Mouse (Mus musculus): ENCODE measurements around the gene Rpl28.

Gene Rpl28

DNA sequence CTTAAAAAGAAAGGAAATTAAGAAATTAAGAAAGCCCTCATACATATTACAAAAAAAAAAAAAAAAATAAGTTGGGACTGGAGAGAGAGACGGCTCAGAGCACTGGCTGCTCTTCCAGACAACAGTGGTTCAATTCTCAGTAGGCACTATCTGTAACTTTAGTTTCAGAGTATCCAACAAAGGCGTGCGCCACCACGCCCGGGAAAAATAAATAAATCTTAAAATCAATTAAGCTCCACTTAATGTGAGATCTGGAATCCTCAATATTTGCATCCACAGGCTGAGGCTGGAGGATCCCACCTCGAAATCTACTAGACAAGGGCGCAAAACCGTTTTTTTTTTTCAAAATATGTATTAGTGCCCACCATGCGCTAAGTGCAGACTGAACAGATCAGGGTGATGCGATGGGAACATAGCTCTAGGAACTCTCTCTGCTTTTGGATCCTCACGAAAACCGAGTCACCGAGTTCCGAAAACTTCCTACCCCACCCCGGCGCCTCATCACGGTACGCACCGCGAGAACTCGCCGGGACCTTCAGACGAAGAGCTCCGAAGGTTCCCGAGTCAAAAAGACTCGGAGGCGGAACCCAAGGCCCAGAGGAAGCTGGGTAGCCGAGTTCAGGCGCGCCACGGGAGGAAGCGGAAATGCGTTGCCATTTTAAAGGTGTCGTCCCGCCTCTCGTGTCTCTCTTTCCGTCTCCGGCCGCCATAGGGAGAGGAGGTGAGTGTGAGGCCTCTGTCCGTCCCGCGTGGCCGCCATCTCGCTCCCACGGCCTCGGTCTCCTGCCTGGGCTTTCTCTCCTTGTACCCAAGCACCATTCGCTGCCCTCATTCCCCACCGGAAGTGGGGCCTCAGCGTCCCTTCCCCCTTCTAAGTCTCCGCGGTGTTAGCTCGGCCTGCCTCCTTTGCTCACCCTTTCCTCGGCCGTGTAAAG is at the start of gene Rpl28:
TSS of gene Rpl28 (plus strand) at position 597 of the 935 bp plus-strand sequence.
- in situ Hi-C loops (cut with MboI, MseI), result loop anchor here in 1 of 2 experiments (5.0 kb wide), 1 partner anchor 140 kb away; no protein-coding TSS in a partner anchor

DNA sequence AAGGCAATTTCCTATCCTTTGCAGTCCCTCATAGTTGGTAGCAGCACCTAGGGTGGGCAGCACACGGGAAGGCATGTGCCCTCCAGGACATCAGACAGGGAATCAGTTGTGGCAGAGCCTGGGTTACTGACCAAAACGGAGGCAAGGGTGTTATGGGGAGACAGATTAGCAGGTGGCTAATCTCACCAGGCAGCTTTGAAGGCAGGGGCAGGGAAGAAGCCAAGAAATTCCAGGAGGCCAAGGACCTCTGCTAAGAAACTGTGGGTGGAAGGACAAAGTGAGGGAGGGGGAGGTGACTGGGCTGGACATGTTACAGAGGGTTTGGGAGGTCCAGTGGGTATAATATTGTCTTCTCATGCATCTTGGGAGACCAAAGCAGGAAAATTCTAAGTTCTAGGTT is 49.3 kb upstream of the Rpl28 start:
- in situ Hi-C loops (cut with MboI, MseI), result loop anchor here in 1 of 2 experiments (10.0 kb wide), 1 partner anchor 299 kb away; the partner anchor contains the start of gene Rdh13

DNA sequence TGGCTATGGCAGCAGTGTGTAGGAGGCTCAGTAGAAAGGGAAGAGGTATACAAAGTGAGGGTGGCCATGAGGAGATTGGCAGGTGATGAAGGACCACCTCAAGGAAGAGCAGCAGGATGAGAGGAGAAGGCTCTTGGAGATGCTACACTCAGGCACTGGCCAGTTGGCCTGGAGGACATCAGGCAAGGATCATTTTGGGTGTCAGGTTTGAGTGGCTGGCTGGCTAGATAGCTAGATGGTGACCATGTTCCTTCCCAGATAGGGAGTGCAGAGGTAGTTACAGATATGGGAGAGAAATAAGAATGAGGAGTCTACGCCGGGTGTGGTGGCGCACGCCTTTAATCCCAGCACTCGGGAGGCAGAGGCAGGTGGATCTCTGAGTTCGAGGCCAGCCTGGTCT is 47.8 kb upstream of the Rpl28 start:
- in situ Hi-C loops (cut with MboI, MseI), result loop anchor here in 1 of 2 experiments (10.0 kb wide), 1 partner anchor 300 kb away; the partner anchor contains the start of gene Rdh13

DNA sequence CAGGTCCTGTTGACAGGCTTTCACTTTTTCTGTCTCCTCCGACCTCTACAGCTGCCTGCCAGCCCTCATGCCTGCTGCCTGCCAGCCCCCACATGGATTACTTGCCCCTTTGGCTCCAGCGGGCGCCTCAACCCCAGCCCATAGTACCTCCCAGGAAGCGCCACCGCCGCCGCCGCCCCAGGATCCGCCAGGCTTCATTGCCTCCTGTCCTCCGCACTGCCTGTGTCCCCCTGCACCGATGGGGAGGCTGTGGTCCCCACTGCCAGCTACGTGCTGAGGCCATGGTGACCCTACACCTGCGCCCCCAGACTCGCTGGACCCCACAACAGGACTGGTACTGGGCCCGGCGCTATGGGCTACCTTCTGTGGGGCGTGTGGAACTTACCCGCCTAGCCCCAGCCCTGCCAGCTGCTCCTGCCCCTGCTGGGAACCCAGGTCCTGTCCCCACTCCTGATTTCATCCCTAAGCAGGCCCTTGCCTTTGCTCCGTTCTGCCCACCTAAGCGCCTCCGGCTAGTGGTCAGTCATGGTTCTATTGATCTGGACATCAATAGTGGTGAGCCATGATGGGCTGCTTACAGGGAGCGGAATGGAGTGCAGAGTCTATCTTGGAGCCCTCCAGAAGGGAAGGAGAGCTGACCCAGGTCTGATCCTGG is 46.2 kb upstream of the Rpl28 start:
- in situ Hi-C loops (cut with MboI, MseI), result loop anchor here in 1 of 2 experiments (10.0 kb wide), 1 partner anchor 302 kb away; the partner anchor contains the start of gene Rdh13

DNA sequence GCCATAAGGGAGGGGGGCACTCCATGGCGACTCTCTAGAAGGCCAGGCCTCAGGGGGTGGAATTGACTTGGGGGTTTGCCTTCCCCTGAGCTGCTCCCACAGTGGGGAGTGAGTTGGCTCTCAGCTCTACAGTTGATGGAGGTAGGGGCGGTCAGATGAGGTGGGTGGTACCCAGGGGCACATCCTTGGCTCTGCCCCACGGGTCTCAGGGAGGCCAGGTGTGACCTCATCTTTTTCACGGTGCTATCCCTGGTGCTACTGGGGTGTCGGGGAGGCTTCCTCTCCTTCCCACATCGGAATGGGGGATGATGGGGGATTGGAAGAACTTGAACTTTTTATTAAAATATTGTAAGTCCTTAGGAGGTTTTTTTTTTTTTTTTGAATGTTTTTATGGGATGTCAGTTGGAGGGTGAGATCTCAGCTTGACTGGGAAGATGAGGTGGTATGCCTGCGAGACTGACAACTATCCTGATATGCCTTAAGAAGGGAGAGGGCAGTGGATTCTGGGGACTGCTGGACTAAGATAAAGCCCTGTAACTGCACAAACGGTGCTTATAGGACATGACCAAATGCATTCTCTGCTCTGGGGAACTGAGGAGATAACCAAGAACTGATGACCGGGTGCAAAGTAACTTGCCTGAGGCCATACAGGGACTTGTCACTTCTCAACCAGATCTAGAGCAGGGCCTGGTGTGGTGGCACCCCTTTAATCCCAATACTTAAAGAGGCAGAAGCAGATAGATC is 45.3 kb upstream of the Rpl28 start:
- in situ Hi-C loops (cut with MboI, MseI), result loop anchor here in 1 of 2 experiments (10.0 kb wide), 1 partner anchor 303 kb away; the partner anchor contains the start of gene Rdh13

DNA sequence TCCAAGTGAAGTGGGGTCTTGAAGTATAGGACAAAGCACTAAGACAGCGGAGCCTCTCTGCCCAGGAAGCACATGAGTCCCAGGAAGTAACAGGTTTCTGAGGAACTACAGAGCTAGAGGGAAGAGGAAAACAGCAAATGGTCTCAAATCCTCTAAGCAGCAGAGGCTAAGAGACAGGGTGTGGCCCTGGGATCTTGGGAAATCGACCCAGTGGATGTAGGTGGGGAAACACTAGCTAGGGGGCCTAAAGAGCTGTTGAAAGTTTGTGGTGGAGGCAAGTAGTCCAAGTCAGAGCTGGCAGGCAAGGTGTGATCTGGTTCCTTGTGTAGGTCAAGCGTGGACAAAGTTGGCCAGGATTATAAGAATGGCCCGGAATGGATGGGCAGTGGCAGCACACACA is 44.4 kb upstream of the Rpl28 start:
- in situ Hi-C loops (cut with MboI, MseI), result loop anchor here in 1 of 2 experiments (10.0 kb wide), 1 partner anchor 304 kb away; the partner anchor contains the start of gene Rdh13

DNA sequence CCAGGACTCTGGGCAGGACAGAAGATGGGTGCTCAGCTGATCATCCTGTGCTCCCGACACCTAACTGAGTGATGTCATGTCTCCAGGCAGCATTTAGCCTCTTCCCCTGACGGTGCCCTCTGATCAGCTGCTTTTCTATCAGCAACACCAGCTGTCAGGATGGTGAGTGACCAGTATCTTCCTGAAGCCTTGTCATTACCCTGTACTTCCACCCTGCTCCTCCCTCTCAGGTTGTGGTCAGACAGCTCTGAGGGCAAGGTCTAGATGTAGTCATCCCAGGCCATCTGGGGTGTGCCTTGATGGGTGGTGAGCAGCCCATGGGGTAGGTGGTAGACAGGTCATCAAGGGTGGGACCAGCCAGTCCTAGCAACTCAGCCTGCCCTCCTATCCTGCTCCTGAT is 43.5 kb upstream of the Rpl28 start:
- in situ Hi-C loops (cut with MboI, MseI), result loop anchor here in 1 of 2 experiments (10.0 kb wide), 1 partner anchor 304 kb away; the partner anchor contains the start of gene Rdh13

DNA sequence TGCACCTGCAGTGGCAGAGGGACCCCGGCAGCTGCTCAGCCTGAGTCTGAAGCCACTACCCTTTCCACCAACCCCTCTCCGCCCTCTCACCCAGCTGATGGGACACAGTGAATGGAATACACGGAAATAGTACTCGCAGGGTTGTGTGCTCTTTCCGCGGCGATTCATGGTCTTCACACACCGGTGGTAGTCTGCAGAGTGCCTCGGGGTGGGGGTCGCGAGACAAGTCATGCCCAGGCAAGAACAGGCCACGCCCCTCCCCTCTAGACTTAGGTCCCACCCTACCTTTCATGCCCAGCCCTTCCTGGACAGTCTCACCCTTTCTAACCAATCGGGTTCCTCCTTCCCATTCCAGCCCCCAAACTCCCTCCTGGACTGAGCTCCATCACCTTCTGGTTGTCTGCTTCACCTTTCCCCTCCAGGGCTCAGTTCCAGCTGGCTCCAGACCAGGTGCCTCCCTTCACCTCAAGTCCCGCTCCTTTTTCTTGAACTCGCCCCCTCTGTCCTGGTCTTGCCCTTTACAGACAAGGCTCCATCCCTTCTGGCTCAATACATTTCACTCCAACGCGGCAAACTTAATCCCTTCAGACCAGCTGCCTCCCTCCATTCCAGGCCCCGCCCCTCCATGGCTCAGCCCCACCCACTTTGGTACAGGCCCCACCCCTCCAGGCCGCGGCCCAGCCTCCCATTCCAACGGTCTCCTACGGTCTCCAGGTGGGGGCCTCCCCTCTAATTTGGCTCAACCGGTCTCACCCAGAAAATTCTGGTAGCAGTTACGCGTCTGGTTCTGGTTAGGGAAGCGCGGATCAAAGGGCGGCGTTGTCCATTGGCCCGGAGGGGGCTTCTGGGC is 40.5 kb upstream of the Rpl28 start:
- in situ Hi-C loops (cut with MboI, MseI), result no loop called here

DNA sequence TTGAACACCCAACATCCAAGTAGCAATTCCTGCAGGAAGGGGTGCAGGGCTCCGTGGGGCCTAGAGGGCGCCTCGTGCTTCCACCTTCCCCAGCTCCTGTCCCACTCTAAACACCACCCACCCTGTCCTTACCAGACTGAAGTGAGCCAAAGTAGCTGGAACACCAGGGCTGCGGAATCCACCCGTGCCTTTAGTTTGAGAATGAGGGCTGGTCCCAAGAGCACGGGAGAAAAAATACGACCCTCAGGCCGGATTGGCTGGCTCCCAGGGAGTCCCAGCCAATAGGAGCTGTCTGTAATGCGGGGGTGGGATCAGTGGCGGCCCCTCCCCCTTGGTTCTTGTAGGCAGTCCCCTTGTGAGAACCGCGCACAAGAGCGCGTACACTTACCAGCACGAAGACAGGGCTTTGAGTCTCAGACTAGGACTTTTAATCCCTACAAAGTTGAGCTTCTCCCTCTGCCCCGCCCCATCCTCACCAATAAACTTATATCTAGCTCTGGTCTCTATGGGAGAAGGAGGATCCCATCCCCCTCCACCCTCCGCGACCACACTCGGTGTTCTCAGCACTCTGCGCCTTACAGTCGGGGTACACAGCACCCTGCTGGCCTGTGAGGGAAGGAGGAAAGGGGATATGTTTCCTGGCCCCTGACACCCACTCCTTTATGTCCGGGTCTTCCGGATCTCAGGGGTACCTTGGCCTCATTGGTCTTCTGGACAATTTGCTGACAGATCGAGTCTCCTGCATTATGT is 39.7 kb upstream of the Rpl28 start, which contains the start of gene Cox6b2:
TSS of gene Cox6b2 (minus strand) at position 274 of the 750 bp plus-strand sequence.
- in situ Hi-C loops (cut with MboI, MseI), result no loop called here

DNA sequence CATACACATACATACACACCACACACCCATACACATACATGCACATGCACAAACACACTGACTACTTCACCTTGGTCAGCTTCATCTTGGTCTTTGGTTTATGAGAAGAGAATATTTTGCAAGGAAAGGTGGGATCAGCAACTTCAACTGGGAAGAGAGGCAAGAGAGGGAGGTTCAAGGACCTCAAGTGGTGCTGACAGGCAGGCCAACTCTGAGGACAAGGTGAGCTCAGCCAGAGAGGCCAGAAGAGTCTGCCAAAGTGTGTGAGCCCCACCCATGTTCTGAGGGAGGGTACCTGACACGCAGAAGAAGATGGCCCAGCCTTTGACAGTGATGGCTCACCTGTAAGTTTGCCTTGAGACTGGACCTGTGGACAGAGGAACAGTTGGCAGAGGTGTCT is 33.0 kb upstream of the Rpl28 start:
- in situ Hi-C loops (cut with MboI, MseI), result no loop called here

DNA sequence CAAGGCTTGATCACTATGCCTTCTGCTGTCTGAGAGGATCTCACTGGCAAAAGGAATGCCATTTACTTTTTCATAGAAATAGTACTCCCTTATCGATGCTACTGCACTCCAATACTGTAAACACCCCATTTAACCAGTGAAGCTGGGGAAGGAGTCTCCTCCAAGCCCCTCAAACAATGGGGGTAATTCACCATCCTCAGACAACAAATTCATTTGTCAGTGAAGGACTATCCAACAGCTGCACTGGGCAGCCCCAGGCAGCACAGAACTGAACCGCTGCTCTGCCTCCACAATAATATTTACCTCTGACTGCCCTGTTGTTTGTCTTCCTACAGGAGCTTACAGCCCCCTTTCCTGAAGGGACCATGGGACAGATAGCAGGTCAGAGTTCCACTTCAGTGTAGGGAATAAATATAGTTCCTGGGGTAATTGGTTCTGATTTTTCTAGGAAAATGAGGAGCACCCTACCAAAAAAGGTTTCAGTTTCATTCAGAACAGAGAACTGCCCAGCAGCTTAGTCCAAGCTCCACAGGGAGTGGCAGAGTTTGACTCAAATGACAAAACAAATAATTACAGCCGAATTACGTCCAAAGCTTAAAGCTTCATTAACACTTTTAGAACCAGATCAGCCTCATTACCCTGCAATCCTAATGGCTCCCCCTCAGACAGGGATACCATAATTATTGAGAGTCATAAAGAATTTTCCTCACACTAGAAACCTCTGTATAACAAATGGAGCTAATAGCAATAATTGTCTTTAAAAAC is 27.5 kb upstream of the Rpl28 start:
- in situ Hi-C loops (cut with MboI, MseI), result no loop called here

DNA sequence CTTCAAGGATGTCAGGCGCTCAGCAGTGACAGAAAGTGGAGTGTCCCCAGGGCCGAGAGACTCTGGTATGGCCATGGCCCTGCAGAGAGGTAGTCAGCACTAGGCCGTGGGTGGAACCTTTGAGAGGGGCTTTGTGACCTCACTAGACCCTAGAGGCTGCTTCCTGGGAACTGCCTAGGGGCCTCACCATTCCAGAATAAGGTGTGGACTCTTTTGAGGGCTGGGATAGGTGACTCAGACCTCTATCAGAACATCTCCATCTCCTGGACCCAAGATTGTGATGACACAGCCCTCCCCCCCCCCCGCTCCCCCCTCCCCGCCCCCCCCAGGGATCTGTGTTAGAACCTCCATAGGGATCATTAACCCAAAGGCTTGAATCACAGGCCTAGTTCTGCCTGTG is 21.5 kb upstream of the Rpl28 start, which contains the start of gene Fam71e2:
TSS of gene Fam71e2 (minus strand) at position 101 of the 400 bp plus-strand sequence.
- in situ Hi-C loops (cut with MboI, MseI), result no loop called here

DNA sequence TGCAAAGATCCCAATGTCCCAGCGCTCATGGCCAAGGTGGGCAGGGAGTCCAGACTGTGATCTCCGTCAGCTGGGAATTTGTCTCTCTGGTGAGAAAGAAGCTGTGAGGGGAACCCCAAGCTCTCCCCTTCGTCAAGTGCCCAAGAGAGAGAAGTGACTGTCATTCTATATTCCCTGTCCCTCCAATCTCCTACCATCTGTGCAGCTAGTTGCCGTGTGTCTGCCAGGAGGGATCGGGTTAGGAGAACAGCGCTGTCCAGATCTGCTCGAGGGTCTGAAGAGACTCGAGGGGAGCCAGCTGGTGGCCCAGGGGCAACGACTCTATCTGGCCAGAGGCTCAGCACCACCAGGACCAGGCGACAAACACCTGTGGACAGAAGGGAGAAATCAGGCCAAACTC is 16.5 kb upstream of the Rpl28 start:
- in situ Hi-C loops (cut with MboI, MseI), result no loop called here

DNA sequence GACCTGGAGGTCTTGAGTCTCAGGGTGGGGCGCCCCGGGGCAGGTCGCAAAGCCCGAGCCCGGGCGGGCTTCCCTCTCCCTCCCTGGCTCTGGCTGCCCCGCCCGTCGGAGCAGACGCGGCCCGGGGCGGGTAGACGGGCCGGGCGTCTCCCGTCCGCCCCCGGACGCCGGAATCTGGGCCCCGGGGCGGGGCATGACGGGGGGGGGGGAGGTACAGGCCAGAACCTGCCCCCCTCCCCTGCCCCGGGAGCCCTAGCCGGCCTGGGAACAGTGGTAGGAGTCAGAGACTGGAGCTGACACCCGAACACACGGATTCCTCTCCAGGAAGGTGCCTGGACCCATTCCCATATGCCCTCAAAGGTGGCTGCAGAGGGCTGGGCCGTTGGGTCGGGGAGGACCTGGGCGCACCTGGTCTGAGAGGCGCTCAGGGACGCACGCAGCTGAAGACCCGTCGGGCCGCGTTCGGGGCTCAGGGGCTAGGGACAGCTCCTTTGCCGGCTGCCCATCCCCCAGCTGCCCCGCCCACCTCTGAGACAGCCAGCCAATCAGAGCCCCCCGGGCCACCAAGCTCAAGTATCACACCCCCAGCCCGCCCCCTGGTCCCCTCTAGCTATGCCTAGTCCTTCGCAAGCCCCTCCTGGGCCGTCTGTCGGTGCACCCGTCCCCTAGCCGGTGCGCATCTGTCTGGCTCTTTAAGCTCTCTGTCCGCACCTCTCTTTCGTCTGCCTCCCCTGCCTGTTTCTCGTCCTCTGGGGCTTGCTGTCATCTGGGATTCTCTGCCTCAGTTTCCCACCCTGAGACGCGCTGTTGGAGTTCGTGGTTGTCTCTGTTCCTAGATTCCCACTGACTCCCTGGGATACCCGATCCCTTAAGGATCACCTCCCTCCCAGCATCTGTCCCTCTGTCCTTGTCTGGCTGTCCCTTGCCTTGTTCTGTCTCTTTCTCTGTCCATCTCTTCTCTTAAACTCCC is 15.5 kb upstream of the Rpl28 start:
- in situ Hi-C loops (cut with MboI, MseI), result no loop called here

DNA sequence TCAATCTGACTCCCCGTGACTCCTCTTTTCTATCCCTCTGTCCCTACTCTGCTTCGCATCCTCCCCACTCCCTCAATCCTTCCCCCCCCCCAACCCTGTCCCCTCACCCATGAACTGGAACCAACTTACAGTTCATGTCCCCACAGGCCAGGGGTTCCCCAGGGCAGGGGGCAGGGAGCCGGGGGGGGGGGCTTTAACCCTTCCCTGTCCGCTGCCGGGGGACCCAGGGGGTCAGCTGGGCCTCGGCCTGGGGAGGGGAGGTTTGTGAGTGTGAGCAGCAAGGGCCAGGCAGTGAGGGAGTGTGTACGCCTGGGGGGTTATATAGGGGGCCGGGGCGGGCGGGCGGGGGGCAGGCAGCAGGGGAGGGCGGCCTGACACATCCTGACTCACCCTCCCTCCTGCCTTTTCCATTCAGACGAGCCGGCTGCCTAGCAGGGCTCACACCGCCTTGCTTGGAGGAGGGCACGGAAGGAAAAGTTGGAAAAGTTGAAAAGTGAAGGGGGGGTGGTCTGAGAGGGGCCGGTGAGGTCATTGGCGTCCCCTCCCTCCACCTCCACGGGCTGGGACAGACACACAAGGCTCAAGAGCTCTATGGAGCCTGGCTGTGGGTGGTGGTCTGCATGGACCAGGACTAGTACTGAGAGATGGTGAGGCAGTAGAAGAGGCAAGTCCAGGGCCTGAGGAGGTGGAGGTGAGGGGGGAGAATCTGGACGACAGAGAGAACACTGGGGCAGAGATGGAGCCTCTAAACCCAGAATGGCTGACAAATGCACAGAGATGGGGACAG is 14.6 kb upstream of the Rpl28 start:
- in situ Hi-C loops (cut with MboI, MseI), result no loop called here

DNA sequence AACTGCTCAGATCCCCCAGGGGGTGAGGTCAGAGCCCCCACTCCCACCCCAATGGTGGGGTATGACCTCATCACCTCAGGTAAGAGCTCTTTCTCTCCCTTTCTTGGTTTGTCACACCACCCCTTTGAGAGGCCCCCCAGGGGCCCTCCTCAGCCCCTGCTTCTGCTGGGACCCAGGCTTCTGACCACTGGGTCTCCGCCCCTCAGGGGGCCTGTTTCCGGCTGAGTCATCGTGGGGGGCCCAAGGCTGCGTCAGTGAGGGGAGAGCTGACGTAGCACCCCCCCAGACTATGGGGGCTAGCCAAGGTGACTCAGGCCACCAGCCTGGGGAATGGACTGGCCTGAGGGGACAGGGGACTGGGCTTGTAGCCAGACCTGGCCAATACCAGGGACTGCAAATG is 12.8 kb upstream of the Rpl28 start:
- in situ Hi-C loops (cut with MboI, MseI), result no loop called here

DNA sequence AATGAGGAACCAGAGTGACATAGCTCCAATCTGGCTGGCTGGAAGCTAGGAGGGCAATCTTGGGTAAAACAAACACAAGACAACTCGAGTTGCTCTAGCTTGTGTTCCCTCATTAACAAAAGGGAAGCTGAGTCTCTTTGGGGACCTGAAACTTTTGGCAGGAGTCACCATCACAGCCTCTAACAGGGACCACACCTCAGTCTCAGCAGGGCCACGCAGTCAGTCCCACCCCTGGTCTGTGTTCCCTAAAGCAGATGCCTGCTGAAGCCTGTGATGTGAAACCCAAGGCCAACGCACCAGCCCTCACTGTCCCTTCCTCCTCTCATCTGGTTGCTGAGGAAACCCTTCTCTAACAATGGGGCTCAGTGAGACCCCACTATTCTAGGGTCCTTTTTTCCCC is 10.5 kb upstream of the Rpl28 start:
- in situ Hi-C loops (cut with MboI, MseI), result no loop called here

Measured in T-helper 17 cell (primary cell).